Mouse (Mus musculus) lung, postnatal 0 days (tissue): ENCODE data around the gene Gtpbp4.
A peak's percentile ranks its signal among the peaks of the same experiment; 100 is the strongest.

ENCODE experiments used
- CTCF ChIP-seq: IDR thresholded peaks from 2 replicates; pipeline ENCODE4 v1.5.1; 2016; ENCODE audit warnings: antibody characterized with exemption, mild to moderate bottlenecking
- EP300 ChIP-seq: IDR thresholded peaks from 2 replicates; pipeline ENCODE4 v1.6.1; 2016; ENCODE audit warnings: antibody characterized with exemption, mild to moderate bottlenecking, control low read depth

GRCm38 (mm10) chr13:8995990-8996786, at the start of gene Gtpbp4:
- TF ChIP-seq CTCF = peak; percentile 90
- peak; percentile 73 for TF ChIP-seq EP300
